Mouse (Mus musculus) heart, postnatal 0 days (tissue): ENCODE measurements around the gene Gm11555.

Experiments used
- CTCF ChIP-seq: IDR thresholded peaks from 2 replicates; pipeline ENCODE4 v1.5.1; 2016; ENCODE audit warnings: antibody characterized with exemption, control low read depth, low read depth
- EP300 ChIP-seq: IDR thresholded peaks from 2 replicates; pipeline ENCODE4 v1.6.1; 2016; ENCODE audit warnings: antibody characterized with exemption, low read depth

- TF ChIP-seq EP300 = no peak
- no peak for TF ChIP-seq CTCF
These were observed 7.0 kb upstream of the Gm11555 start for GRCm38 (mm10) chr11:99657051-99657450.
